Mouse (Mus musculus) neural tube, embryonic 12.5 days (tissue): ENCODE data around the gene Tctex1d4. TPM values are rescaled to one million over a fixed set of nuclear protein-coding genes. Genes with fewer than 3 reads are reported as not detected.

ENCODE experiments used
- ATAC-seq: fragments of 200-750 bp; cut with Nextera tagmentation; 2 replicates; pipeline ENCODE4 v1.8.0; 2017; ENCODE audit warnings: low read depth, mild to moderate bottlenecking, moderate TSS enrichment, moderate library complexity; ENCODE audit not compliant: low FRiP score
- H3K27ac ChIP-seq: fragments of 300-500 bp; sonication (generic); 2 replicates; pipeline ENCODE4 v1.5.1; 2016
- H3K27me3 ChIP-seq: fragments of 300-500 bp; sonication (generic); replicated peaks from 2 replicates; pipeline ENCODE4 v1.6.1; 2016; ENCODE audit warnings: mild to moderate bottlenecking
- H3K36me3 ChIP-seq: fragments of 300-500 bp; sonication (generic); 2 replicates; pipeline ENCODE4 v1.6.1; 2016; ENCODE audit warnings: mild to moderate bottlenecking
- H3K4me1 ChIP-seq: fragments of 300-500 bp; sonication (generic); 2 replicates; pipeline ENCODE4 v1.6.1; 2016
- H3K4me2 ChIP-seq: fragments of 300-500 bp; sonication (generic); replicated peaks from 2 replicates; pipeline ENCODE4 v1.6.1; 2016; ENCODE audit warnings: mild to moderate bottlenecking
- H3K4me3 ChIP-seq: fragments of 300-500 bp; sonication (generic); 2 replicates; pipeline ENCODE4 v1.5.1; 2016
- H3K9ac ChIP-seq: fragments of 300-500 bp; sonication (generic); 2 replicates; pipeline ENCODE4 v1.6.1; 2016; ENCODE audit warnings: mild to moderate bottlenecking
- H3K9me3 ChIP-seq: fragments of 300-500 bp; sonication (generic); 2 replicates; pipeline ENCODE4 v1.6.1; 2016; ENCODE audit warnings: mild to moderate bottlenecking
- whole genome bisulfite sequencing: fragments of 180-500 bp; shearing (Covaris S2); methylation state at CpG from one replicate; pipeline ENCODE4 v1.1.7; 2016; 5-methylcytosine and 5-hydroxymethylcytosine counted together
- microRNA-seq: library from miRNA; unstranded; fragments of <30 nt; microRNA quantifications from one replicate; pipeline ENCODE4, GENCODE M21; 2017
- polyA plus RNA-seq: library from polyadenylated mRNA; unstranded; fragments of >200 nt; fragmentation: Nextera tagmentation; extraction: Ambion mirVana; gene quantifications from 2 replicates; pipeline ENCODE4 v1.2.1, GENCODE M21; 2016

Tctex1d4 gene
- polyA plus RNA-seq, 1 experiment from 2014 or later: not detected

DNA sequence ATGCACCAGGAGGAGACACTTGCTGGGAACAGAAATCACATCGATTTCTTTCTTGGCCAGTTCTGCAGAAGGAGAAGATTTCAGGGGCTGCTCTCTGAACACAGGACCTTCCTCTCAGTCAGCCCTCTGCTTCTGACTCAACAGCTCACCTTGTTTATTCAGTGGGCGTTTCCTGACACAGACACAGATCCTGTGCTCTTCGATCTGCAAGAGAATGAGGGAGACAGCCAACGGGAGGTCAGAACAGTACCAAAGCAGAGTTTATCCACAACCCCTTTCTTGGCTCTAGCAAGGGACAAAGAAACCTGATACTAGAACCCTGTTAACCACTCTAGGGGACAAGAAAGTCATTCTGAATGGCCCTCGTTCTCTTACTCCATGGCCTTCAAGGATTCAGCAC lies 43.3 kb downstream of the Tctex1d4 start:
- 94% methylated on average over 5 of the region's 5 CpGs for WGBS
- Histone ChIP-seq H3K4me1 (no peaks in the 10 kb centered on the region), H3K4me3 (no peak overlapping the region), H3K27ac (no peak overlapping the region), H3K36me3 (peaks cover 94% of the 10 kb centered on the region), H3K9ac (no peak overlapping the region), H3K9me3 (no peaks in the 10 kb centered on the region), H3K4me2 (no peak overlapping the region), H3K27me3 (no peaks in the 10 kb centered on the region)
- no peak for ATAC-seq

Small RNAs within 50 kb of the gene (microRNA-seq; reads per million reads assigned to microRNA genes)
- gene Gm22398: not detected

Other genes with a start within 250 kb of the Tctex1d4 start
- gene Zswim5, start 249.4 kb upstream of the Tctex1d4 start, polyA plus RNA-seq: 10.2 and 10.4 TPM in 2 replicates
- gene Urod, start 132.4 kb upstream of the Tctex1d4 start, polyA plus RNA-seq: 84.7 and 93.0 TPM in 2 replicates
- gene Hectd3, start 131.5 kb upstream of the Tctex1d4 start, polyA plus RNA-seq: 23.8 and 24.0 TPM in 2 replicates
- gene Eif2b3, start 107.4 kb upstream of the Tctex1d4 start, polyA plus RNA-seq: 45.4 and 48.6 TPM in 2 replicates
- gene Ptch2, start 30.7 kb upstream of the Tctex1d4 start, polyA plus RNA-seq: 5.2 and 6.0 TPM in 2 replicates
- gene Btbd19, start 1.1 kb upstream of the Tctex1d4 start, polyA plus RNA-seq: 3.6 and 4.6 TPM in 2 replicates
- gene Plk3, start 7.2 kb downstream of the Tctex1d4 start, polyA plus RNA-seq: 39.3 and 41.4 TPM in 2 replicates
- 554 and 578 TPM in 2 replicates for gene Rps8, start 29.4 kb downstream of the Tctex1d4 start, polyA plus RNA-seq
- 54.6 and 57.6 TPM in 2 replicates for gene Kif2c, start 55.8 kb downstream of the Tctex1d4 start, polyA plus RNA-seq
- gene Tmem53, start 125.2 kb downstream of the Tctex1d4 start, polyA plus RNA-seq: 7.0 and 8.0 TPM in 2 replicates
- 0.28 and 0.85 TPM in 2 replicates for gene Armh1, start 125.3 kb downstream of the Tctex1d4 start, polyA plus RNA-seq